Mouse (Mus musculus): ENCODE data around the gene Acot4. TPM values are rescaled to one million over a fixed set of nuclear protein-coding genes. Genes with fewer than 3 reads are reported as not detected.

Gene Acot4
- polyA plus RNA-seq, 1 experiment, result 0.66 TPM

GRCm38 (mm10) chr12:84060946-84061345, 22.8 kb downstream of the Acot4 start:
- DNase-seq, result no peak

GRCm38 (mm10) chr12:84062336-84062735, 24.2 kb downstream of the Acot4 start:
- 97% methylated on average over 20 of the region's 20 CpGs for WGBS
- H3K27ac ChIP-seq (ENCODE audit: control insufficient read depth, insufficient read depth, low read length), result no peak overlapping the region
- DNase-seq, result no peak
- H3K36me3 ChIP-seq (ENCODE audit: control insufficient read depth, insufficient read depth, low read length), result no peaks in the 10 kb centered on the region
- no peaks in the 10 kb centered on the region for H3K27me3 ChIP-seq (ENCODE audit: control insufficient read depth, insufficient read depth, low read length)
- H3K4me1 ChIP-seq (replicated peaks; ENCODE audit: control insufficient read depth, insufficient read depth, low read length), result peaks cover 9% of the 10 kb centered on the region
- TF ChIP-seq POLR2A (IDR thresholded peaks at IDR 0.05; ENCODE audit: control insufficient read depth, extremely low read depth, insufficient read depth, low read length, poor library complexity) (no peak), CTCF (IDR thresholded peaks at IDR 0.05; ENCODE audit: borderline replicate concordance, control insufficient read depth, extremely low read depth, insufficient read depth, low read length, poor library complexity) (no peak)
- no peak overlapping the region for H3K4me3 ChIP-seq (ENCODE audit: control insufficient read depth, insufficient read depth, low read length)

More at GRCm38 (mm10) chr12:84060946-84061345, 22.8 kb downstream of the Acot4 start:
- Histone ChIP-seq H3K27ac (ENCODE audit: control insufficient read depth, insufficient read depth, low read length) (no peak overlapping the region), H3K4me3 (ENCODE audit: control insufficient read depth, insufficient read depth, low read length) (no peak overlapping the region), H3K36me3 (ENCODE audit: control insufficient read depth, insufficient read depth, low read length) (no peaks in the 10 kb centered on the region), H3K4me1 (replicated peaks; ENCODE audit: control insufficient read depth, insufficient read depth, low read length) (no peaks in the 10 kb centered on the region), H3K27me3 (ENCODE audit: control insufficient read depth, insufficient read depth, low read length) (no peaks in the 10 kb centered on the region)
- no peak for TF ChIP-seq CTCF (IDR thresholded peaks at IDR 0.05; ENCODE audit: borderline replicate concordance, control insufficient read depth, extremely low read depth, insufficient read depth, low read length, poor library complexity)
- TF ChIP-seq POLR2A (IDR thresholded peaks at IDR 0.05; ENCODE audit: control insufficient read depth, extremely low read depth, insufficient read depth, low read length, poor library complexity), result no peak
- 6% methylated on average over 2 of the region's 2 CpGs for WGBS

- TF ChIP-seq POLR2A (IDR thresholded peaks at IDR 0.05; ENCODE audit: control insufficient read depth, extremely low read depth, insufficient read depth, low read length, poor library complexity), result no peak
- TF ChIP-seq CTCF (IDR thresholded peaks at IDR 0.05; ENCODE audit: borderline replicate concordance, control insufficient read depth, extremely low read depth, insufficient read depth, low read length, poor library complexity), result no peak
- Histone ChIP-seq H3K4me3 (ENCODE audit: control insufficient read depth, insufficient read depth, low read length) (no peak overlapping the region), H3K4me1 (replicated peaks; ENCODE audit: control insufficient read depth, insufficient read depth, low read length) (peaks cover 10% of the 10 kb centered on the region), H3K36me3 (ENCODE audit: control insufficient read depth, insufficient read depth, low read length) (no peaks in the 10 kb centered on the region), H3K27ac (ENCODE audit: control insufficient read depth, insufficient read depth, low read length) (no peak overlapping the region), H3K27me3 (ENCODE audit: control insufficient read depth, insufficient read depth, low read length) (no peaks in the 10 kb centered on the region)
- WGBS, result 87% methylated on average over 5 of the region's 5 CpGs
- peak; percentile 18 for DNase-seq
Measured at GRCm38 (mm10) chr12:84063228-84063627, 25.0 kb downstream of the Acot4 start.

GRCm38 (mm10) chr12:84063833-84064232, 25.7 kb downstream of the Acot4 start:
- WGBS, result 85% methylated on average over 2 of the region's 2 CpGs
- Histone ChIP-seq H3K4me1 (replicated peaks; ENCODE audit: control insufficient read depth, insufficient read depth, low read length) (peaks cover 10% of the 10 kb centered on the region), H3K36me3 (ENCODE audit: control insufficient read depth, insufficient read depth, low read length) (no peaks in the 10 kb centered on the region)

GRCm38 (mm10) chr12:84064621-84065020, 26.4 kb downstream of the Acot4 start:
- DNase-seq, result no peak
- Histone ChIP-seq H3K27me3 (ENCODE audit: control insufficient read depth, insufficient read depth, low read length) (no peaks in the 10 kb centered on the region; the same call in 1 of the 2 replicates), H3K4me1 (replicated peaks; ENCODE audit: control insufficient read depth, insufficient read depth, low read length) (peaks cover 14% of the 10 kb centered on the region), H3K4me3 (ENCODE audit: control insufficient read depth, insufficient read depth, low read length) (no peak overlapping the region), H3K27ac (ENCODE audit: control insufficient read depth, insufficient read depth, low read length) (no peak overlapping the region), H3K36me3 (ENCODE audit: control insufficient read depth, insufficient read depth, low read length) (no peaks in the 10 kb centered on the region)
- TF ChIP-seq POLR2A (IDR thresholded peaks at IDR 0.05; ENCODE audit: control insufficient read depth, extremely low read depth, insufficient read depth, low read length, poor library complexity) (no peak), CTCF (IDR thresholded peaks at IDR 0.05; ENCODE audit: borderline replicate concordance, control insufficient read depth, extremely low read depth, insufficient read depth, low read length, poor library complexity) (no peak)
- 88% methylated on average over 8 of the region's 8 CpGs for WGBS

More at GRCm38 (mm10) chr12:84063833-84064232, 25.7 kb downstream of the Acot4 start:
- no peaks in the 10 kb centered on the region for H3K27me3 ChIP-seq (ENCODE audit: control insufficient read depth, insufficient read depth, low read length)
- no peak for DNase-seq
- TF ChIP-seq POLR2A (IDR thresholded peaks at IDR 0.05; ENCODE audit: control insufficient read depth, extremely low read depth, insufficient read depth, low read length, poor library complexity) (no peak), CTCF (IDR thresholded peaks at IDR 0.05; ENCODE audit: borderline replicate concordance, control insufficient read depth, extremely low read depth, insufficient read depth, low read length, poor library complexity) (no peak)
- no peak overlapping the region for H3K27ac ChIP-seq (ENCODE audit: control insufficient read depth, insufficient read depth, low read length)
- no peak overlapping the region for H3K4me3 ChIP-seq (ENCODE audit: control insufficient read depth, insufficient read depth, low read length)

- Histone ChIP-seq H3K4me1 (replicated peaks; ENCODE audit: control insufficient read depth, insufficient read depth, low read length) (peaks cover 17% of the 10 kb centered on the region), H3K27ac (ENCODE audit: control insufficient read depth, insufficient read depth, low read length) (no peak overlapping the region), H3K36me3 (ENCODE audit: control insufficient read depth, insufficient read depth, low read length) (no peaks in the 10 kb centered on the region), H3K27me3 (ENCODE audit: control insufficient read depth, insufficient read depth, low read length) (no peaks in the 10 kb centered on the region; the same call in 1 of the 2 replicates), H3K4me3 (ENCODE audit: control insufficient read depth, insufficient read depth, low read length) (no peak overlapping the region)
- DNase-seq, result no peak
- no peak for TF ChIP-seq CTCF (IDR thresholded peaks at IDR 0.05; ENCODE audit: borderline replicate concordance, control insufficient read depth, extremely low read depth, insufficient read depth, low read length, poor library complexity)
- no peak for TF ChIP-seq POLR2A (IDR thresholded peaks at IDR 0.05; ENCODE audit: control insufficient read depth, extremely low read depth, insufficient read depth, low read length, poor library complexity)
- 86% methylated on average over 4 of the region's 4 CpGs for WGBS
Measured at GRCm38 (mm10) chr12:84067752-84068151, 29.6 kb downstream of the Acot4 start.

GRCm38 (mm10) chr12:84068296-84068695, 30.1 kb downstream of the Acot4 start:
- Histone ChIP-seq H3K4me3 (ENCODE audit: control insufficient read depth, insufficient read depth, low read length) (no peak overlapping the region), H3K27me3 (ENCODE audit: control insufficient read depth, insufficient read depth, low read length) (no peaks in the 10 kb centered on the region; the same call in 1 of the 2 replicates), H3K27ac (ENCODE audit: control insufficient read depth, insufficient read depth, low read length) (no peak overlapping the region), H3K4me1 (replicated peaks; ENCODE audit: control insufficient read depth, insufficient read depth, low read length) (peaks cover 17% of the 10 kb centered on the region), H3K36me3 (ENCODE audit: control insufficient read depth, insufficient read depth, low read length) (no peaks in the 10 kb centered on the region)
- TF ChIP-seq CTCF (IDR thresholded peaks at IDR 0.05; ENCODE audit: borderline replicate concordance, control insufficient read depth, extremely low read depth, insufficient read depth, low read length, poor library complexity), result no peak
- no peak for TF ChIP-seq POLR2A (IDR thresholded peaks at IDR 0.05; ENCODE audit: control insufficient read depth, extremely low read depth, insufficient read depth, low read length, poor library complexity)
- WGBS, result 81% methylated on average over 8 of the region's 8 CpGs
- no peak for DNase-seq
